Mouse (Mus musculus): Measurements from ENCODE around the gene Emp3. TPM values are rescaled to one million over a fixed set of nuclear protein-coding genes. Genes with fewer than 3 reads are reported as not detected.
A peak's percentile ranks its signal among the peaks of the same experiment; 100 is the strongest.
"Not testable (repeated sequence)": the region's sequence is repeated elsewhere in the genome, so short reads cannot be mapped to it uniquely, and the experiment has no call there.

Emp3 gene
- total RNA-seq (2014; fragmentation: Nextera tagmentation) (244 and 297 TPM in 2 replicates), total RNA-seq (2017) (174 and 251 TPM in 2 replicates)

GRCm38 (mm10) chr7:45921242-45921621 lies at the start of gene Emp3:
TSS of gene Emp3 (minus strand) at chr7:45921404.
- peak; percentile 26 for ATAC-seq (replicated peaks; ENCODE audit: poor library complexity, severe bottlenecking)

GRCm38 (mm10) chr7:45956611-45957010 lies 35.4 kb upstream of the Emp3 start:
- no peak for ATAC-seq (replicated peaks; ENCODE audit: poor library complexity, severe bottlenecking)

DNA sequence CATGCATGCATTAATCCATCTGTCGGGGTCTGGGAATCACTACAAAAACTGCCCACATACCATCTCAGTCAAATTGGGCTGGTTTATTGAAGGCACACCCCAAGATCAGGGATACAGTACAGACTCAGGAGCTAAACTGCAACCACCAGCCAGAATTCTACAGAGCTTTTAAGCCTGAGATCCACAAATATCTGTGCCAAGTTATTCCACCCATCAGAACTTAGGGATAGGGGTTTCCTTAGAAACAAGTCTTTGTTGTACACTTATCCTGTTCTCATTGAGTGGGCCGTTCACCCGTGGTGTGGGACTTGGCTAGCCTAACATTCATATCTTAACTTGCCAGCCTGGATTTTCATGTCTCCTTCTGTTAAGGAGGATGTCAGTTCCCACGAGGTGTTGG lies 27.9 kb upstream of the Emp3 start:
- no peak for ATAC-seq (replicated peaks; ENCODE audit: poor library complexity, severe bottlenecking)

DNA sequence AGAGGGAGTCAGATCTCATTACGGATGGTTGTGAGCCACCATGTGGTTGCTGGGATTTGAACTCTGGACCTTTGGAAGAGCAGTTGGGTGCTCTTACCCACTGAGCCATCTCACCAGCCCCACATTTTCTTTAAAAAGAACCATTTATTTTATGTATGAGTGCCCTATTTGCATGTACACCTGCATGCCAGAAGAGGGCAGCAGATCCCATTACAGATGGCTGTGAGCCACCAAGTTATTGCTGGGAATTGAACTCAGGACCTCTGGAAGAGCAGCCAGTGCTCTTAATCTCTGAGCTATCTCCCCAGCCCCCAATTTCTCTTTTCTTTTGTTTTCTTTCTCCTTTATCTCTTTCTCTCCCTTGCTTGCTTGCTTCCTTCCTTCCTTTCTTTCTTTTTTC lies 22.1 kb upstream of the Emp3 start:
- not testable (repeated sequence) for ATAC-seq (replicated peaks; ENCODE audit: poor library complexity, severe bottlenecking)

DNA sequence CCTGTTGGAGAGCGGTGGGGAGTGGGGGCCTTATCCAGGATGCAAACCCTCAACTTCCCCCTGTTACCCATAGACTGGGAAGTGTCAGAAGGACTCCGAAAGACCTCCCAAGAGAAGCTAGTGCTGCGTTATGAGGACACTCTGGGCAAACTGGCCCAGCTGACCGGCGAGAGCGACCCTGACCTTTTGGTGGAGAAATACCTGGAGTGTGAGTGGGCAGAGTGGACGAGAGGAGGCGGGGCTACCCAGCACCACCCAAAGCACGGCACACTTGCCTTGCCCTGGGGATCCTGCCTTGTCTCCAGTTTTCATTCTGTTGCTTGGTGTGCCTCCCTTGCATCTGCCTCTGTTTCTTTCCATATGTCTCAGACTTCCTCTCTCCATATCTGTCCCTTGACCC lies 20.8 kb upstream of the Emp3 start:
- ATAC-seq (replicated peaks; ENCODE audit: poor library complexity, severe bottlenecking) = no peak

- no peak for ATAC-seq (replicated peaks; ENCODE audit: poor library complexity, severe bottlenecking)
Measured at GRCm38 (mm10) chr7:45939836-45940235, 18.6 kb upstream of the Emp3 start.

- peak; percentile 79 for ATAC-seq (replicated peaks; ENCODE audit: poor library complexity, severe bottlenecking)
Measured at GRCm38 (mm10) chr7:45935114-45935513, 13.9 kb upstream of the Emp3 start.

DNA sequence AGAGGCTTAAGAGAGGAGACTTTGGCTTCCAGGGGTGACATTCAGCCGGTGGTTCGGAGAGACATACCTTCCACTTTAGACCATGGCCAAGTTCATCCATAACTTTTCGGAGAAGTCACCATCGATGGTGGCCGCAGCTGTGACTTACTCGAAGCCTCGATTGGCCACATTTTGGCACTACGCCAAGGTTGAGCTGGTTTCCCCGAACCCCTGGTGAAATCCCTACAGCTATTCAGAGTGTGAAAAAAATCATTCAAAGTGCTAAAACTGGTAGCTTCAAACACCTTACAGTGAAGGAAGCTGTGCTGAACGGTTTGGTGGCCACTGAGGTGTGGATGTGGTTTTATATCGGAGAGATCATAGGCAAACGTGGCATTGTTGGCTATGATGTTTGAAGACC lies 12.6 kb upstream of the Emp3 start:
- ATAC-seq (replicated peaks; ENCODE audit: poor library complexity, severe bottlenecking) = not testable (repeated sequence)

DNA sequence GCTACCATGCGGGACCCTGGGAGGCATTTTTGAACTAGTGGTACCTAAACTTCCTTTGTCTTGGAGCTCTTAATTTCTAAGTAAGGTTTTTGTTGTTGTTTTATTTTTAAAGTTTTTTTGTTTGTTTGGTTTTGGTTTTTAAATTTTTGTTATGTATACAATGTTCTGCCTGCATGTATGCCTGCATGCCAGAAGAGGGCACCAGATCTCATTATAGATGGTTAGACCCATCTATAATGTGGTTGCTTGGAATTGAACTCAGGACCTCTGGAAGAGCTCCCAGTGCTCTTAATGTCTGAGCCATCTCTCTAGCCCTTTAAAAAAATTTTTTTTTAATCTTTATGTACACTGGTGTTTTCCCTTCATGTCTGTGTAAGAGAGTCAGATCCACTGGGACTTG lies 8.5 kb upstream of the Emp3 start:
- ATAC-seq (replicated peaks; ENCODE audit: poor library complexity, severe bottlenecking) = no peak

DNA sequence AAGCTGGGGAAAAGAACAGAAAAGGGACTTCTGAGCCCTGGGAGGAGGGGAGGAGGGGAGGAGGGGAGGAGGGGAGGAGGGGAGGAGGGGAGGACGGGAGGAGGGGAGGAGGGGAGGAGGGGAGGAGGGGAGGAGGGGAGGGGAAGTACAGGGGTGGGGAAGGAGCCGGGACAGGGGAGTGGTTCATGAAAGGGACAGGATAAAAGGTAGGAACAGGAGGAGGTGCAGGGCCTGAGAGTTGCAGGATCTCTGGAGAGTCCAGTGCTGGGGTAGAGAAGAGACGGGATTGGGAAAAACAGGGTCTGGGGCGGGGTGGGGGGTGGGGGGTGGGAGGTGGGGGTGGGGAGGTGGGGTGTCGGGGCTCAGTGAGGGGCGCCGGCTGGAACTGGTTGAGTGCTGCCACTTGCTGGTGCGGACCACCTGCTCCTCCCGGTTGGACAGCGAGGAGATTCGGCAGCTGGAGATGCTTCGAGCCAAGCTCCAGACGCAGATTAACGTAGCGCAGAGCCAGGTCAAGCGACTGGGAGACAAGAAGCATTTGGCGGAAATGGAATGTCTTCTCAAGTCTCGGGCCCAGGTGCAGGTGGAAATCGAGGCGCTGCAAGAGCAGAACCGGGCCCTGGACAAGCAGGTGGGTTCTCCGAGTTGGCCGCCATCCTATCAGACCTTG lies 7.6 kb upstream of the Emp3 start:
- ATAC-seq (replicated peaks; ENCODE audit: poor library complexity, severe bottlenecking) = no peak

GRCm38 (mm10) chr7:45924429-45924816 lies 3.2 kb upstream of the Emp3 start:
- 0 out of 2 replicates have a peak, but pooled peaks have one; percentile 8 for ATAC-seq (replicated peaks; ENCODE audit: poor library complexity, severe bottlenecking)

GRCm38 (mm10) chr7:45923762-45924428 lies 2.7 kb upstream of the Emp3 start, which contains the start of gene Ccdc114:
TSS of gene Ccdc114 (plus strand) at chr7:45924072.
- peak; percentile 25 for ATAC-seq (replicated peaks; ENCODE audit: poor library complexity, severe bottlenecking)

- ATAC-seq (replicated peaks; ENCODE audit: poor library complexity, severe bottlenecking) = peak; percentile 57
Measured at GRCm38 (mm10) chr7:45922928-45923761, 1.9 kb upstream of the Emp3 start.

DNA sequence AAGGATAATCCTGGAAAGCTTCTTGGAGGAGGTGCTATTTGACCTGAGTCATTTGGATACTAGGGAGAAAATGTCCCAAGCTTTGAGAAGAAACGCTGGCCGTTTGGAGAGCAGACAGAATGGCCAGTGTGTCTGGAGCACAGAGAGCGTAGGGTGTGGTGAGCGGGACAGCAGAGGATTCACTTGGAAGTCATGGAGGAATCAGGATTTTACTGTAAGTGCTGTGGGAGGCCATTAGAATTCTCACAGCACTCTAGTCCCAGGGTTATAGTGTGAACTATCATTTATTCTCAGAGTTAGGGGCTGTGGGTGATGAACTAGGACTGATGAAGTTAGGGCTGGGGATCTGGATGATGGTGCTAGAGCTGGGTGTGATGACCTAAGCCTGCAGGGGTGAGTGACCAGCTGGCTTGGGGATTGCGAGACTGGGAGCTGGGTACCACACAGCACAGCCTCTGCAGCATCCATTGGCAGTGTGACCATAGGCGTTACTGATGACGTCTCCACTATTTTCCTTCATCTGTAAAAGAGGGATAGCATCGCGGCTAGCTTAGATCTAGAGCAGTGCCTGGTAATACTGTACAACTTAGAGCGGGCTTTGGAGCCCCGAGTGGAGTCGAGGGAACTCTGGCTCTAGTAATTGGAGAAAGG lies 871 bp upstream of the Emp3 start:
- no peak for ATAC-seq (replicated peaks; ENCODE audit: poor library complexity, severe bottlenecking)

DNA sequence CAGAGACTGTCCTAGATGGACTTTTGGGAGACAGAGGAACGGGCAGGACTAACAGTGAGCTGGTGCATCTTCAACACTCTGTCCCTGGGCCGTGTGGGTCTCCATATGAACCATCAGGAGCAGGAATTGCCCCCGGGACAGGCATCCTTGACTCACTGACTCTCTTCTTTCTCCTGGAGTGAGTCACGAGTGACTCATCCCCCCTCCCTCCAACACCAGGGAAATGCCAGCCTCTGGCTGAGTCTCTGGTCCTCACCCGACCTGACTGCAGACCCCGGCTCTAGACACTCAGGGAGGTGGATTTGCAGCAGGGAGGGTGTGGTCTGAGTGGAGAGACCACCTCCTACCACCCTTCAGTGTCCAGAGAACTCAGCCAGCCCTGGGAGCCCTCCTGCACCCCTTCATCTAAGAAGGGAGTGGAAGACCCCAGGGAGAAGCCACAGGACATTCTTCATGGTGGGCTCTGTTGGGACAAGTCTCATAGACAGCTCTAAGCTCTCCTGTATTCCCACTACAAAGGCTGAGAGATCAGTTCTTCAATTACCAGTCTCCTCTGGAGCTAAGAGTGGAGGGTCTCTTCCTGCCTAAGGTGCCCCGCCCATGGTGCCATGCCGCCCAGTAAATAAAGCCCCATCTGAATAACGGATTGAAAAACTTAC lies 492 bp downstream of the Emp3 start:
- ATAC-seq (replicated peaks; ENCODE audit: poor library complexity, severe bottlenecking) = no peak

- ATAC-seq (replicated peaks; ENCODE audit: poor library complexity, severe bottlenecking) = no peak
Measured at GRCm38 (mm10) chr7:45919761-45920160, 1.4 kb downstream of the Emp3 start.

DNA sequence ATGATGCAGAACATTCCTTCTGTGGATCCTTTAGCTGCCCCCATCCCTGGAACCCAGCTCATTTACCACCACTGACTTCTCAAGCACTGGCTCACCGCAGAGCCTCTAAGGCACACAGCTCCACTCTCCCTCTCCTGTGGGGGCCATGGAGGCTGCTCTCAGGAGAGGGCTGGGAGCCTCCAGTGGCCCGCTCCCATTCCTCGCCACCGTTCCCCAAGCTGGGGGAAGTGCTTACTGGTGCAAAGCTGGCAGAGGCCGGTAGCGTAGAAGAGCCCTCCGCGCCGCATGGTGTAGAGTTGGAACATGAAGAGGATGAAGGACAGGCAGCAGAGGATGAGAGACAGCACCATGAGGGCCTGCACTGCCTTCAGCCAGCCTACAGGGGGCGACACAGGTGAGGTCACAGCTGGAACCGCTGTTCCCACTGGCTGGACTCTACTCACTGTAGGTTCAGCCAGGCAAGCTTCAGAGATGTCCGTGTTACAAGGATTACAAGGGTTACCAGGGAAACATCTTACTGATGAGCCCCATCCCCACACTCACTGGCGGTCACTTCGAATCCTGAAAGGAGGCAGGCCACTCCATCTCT lies 2.0 kb downstream of the Emp3 start:
- no peak for ATAC-seq (replicated peaks; ENCODE audit: poor library complexity, severe bottlenecking)

DNA sequence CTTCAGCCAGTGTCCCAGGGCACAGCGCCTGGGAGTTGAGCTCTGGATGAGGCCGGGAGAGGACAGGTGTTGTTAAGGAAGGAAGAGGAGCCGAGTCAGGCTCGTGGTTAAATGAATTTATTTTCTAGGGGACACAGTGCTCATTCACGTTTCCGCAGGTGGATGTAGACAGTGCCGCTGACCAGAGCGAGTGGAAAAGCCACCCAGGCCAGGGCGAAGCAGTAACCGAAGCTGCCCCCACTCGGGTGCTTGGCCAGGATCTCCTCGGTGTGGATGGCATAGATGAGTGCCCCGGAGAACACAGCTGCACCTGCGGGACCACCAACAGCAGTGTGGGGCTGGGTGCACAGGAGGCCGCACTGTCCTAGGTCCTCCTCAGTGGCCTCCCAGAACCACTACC lies 3.3 kb downstream of the Emp3 start:
- no peak for ATAC-seq (replicated peaks; ENCODE audit: poor library complexity, severe bottlenecking)

- no peak for ATAC-seq (replicated peaks; ENCODE audit: poor library complexity, severe bottlenecking)
Measured at GRCm38 (mm10) chr7:45917004-45917704, 4.0 kb downstream of the Emp3 start.
